Mouse (Mus musculus) embryonic fibroblast, embryonic 13.5 days (primary cell): ENCODE results near the gene Dcaf11.

Experiments used
- CTCF ChIP-seq: IDR thresholded peaks from 2 replicates; pipeline ENCODE4 v1.5.1; 2011; ENCODE audit warnings: mild to moderate bottlenecking, control low read depth, low read length, moderate library complexity, borderline replicate concordance; ENCODE audit not compliant: insufficient read depth
- POLR2A ChIP-seq: IDR thresholded peaks from 2 replicates; pipeline ENCODE4 v1.6.1; 2011; ENCODE audit warnings: low read depth, mild to moderate bottlenecking, control low read depth, low read length, moderate library complexity

DNA sequence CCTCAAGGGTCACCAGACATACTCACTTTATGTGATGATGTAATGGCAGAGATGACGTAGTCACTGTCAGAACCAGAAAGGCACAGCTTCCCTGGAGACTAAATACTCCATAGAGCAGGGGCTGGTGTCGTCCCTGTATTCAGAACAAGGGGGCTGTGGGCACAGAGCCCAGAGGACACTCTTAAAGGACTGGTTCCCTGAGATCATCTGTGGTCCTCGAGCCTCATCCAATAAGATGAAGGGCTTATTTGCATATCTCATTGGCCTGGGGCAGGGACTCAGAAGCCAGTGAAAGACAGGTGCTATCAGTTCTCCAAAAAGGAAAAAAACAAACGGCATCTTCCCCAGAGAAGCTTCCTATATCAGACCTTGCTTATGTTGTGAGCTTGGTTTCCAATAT is 35.7 kb upstream of the Dcaf11 start:
- TF ChIP-seq CTCF (no peak), POLR2A (no peak)
